Mouse (Mus musculus) ZHBTc4 (cell line): ENCODE measurements at regions not wholly inside any gene's neighbourhood (a gene's known extent, or its start where the extent isn't known, plus 50 kb on each side); places are given as distances from the start of the nearest gene placed in this dataset.

Experiments
- DNase-seq: peaks from one replicate; pipeline ENCODE4 v3.0.0-alpha.2; 2011; ENCODE audit warnings: low read depth, low spot score

- no peak for DNase-seq
Measured at GRCm38 (mm10) chr11:28782486-28782885, 70.5 kb upstream of the Efemp1 start.

DNA sequence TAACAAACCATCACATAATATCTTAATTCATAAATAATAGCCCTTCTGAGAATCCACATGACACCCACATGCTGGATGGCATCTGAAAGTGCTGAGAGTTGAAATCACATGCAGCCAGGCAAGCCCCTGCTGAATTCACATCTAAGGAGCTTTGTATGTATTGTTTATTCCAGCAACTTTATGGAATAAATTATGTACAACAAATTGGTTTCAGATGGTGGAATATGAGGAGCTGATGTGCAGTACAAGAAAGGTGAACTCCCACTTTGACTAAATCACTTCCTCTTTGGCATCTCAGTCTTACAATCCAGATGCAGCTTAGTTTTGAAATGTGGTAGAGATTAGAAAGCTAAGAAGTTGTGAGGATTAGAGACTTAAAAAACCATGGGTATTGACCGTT lies 82.2 kb upstream of the Efemp1 start:
- DNase-seq: no peak

- no peak for DNase-seq
Measured at GRCm38 (mm10) chr11:28760751-28761150, 92.3 kb upstream of the Efemp1 start.

DNA sequence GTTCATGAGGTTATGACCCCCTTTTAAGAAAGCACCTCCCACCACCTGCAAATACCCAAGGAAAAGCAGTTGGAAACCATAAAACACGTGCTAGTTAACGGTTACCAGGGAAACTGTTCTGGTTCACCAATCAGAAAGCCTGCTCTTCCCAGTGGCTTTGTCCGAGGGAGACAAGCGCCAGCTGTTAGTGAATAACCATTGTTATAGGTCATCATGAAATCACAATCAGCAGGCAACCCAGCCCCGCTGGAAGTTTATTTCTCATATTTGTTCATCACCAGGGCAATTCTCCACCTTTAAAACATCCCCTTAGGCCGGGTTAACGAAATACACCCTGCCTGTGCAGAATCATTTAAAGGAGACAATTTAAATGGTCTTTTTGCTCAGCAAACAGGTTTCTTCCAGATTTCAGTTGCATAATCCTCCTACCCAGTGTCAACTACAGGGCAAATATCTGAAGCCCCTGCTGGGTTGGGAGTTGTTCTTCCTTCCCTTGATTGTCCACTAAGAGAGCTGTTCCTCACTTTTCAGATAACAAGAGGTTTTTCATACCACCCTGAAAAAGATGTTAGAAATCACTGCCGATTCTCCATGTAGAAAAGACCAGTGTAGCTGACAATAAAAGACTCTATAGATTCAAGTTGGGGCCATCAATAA lies 117.9 kb upstream of the Efemp1 start:
- DNase-seq: peak; percentile 47

GRCm38 (mm10) chr11:28734581-28734931 lies 118.4 kb upstream of the Efemp1 start:
- DNase-seq: no peak

- no peak for DNase-seq
Measured at GRCm38 (mm10) chr11:28733877-28734580, 119.0 kb upstream of the Efemp1 start.

GRCm38 (mm10) chr11:28730140-28730539 lies 122.9 kb upstream of the Efemp1 start:
- DNase-seq: no peak

GRCm38 (mm10) chr11:28709511-28709910 lies 125.4 kb upstream of the Ccdc85a start:
- no peak for DNase-seq

DNA sequence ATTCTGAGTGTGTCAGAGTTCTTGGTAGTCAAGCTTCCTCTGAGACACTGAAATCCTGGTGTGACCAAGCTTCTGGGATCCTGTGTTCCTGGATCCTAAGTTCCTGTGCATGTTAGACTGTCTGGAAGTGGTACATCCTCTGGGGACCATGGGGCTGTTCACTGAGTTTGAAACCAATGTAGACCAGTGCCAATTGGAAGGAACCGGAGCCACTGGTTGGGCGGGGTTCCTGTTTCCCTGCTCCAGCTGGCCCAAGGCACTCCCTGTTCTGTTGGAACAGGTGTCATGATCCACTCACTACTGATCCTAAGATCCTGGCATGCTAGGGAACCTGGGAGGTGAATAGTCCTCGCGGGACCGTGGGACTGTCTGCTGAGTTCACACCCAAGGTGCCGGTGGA lies 124.3 kb upstream of the Ccdc85a start:
- DNase-seq: no peak

DNA sequence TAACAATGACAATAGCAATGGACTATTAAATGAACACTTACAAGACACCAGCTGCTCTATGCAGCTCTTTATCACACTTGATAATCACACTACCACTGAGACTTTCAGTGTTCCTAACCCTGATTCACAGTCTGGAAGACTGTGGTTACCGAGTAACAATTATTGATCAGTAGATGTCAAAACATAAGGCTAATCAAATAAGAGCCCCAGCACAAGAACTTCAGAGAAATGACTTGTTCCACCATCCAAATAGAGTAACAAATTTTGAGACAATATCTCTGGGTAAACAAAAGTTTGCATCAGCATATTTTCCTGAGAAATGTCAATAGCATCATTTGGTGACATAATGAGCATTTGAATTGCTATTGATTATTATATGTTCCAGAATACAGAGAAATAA lies 118.3 kb upstream of the Ccdc85a start:
- DNase-seq: no peak

GRCm38 (mm10) chr11:28701379-28701778 lies 117.3 kb upstream of the Ccdc85a start:
- DNase-seq: no peak

DNA sequence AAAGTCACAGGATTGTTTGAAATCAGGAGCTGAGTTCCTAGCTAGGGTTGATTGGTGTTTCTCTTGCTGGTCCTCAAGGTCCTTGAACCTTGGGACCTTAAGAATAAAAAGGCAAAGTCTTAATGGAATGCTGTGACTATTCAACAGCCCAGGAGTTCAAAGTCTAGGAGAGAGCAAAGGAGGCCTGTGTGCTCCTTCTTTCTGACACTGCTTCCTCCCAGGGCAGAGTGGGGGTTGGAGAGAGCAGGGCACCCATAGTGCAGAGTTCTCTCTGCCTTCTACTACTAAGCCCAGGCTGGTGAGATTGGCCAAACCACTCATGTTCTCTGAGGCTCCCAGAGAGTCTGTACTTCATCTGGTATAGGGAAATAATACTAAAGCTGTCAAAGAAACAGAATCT lies 115.6 kb upstream of the Ccdc85a start:
- no peak for DNase-seq

DNA sequence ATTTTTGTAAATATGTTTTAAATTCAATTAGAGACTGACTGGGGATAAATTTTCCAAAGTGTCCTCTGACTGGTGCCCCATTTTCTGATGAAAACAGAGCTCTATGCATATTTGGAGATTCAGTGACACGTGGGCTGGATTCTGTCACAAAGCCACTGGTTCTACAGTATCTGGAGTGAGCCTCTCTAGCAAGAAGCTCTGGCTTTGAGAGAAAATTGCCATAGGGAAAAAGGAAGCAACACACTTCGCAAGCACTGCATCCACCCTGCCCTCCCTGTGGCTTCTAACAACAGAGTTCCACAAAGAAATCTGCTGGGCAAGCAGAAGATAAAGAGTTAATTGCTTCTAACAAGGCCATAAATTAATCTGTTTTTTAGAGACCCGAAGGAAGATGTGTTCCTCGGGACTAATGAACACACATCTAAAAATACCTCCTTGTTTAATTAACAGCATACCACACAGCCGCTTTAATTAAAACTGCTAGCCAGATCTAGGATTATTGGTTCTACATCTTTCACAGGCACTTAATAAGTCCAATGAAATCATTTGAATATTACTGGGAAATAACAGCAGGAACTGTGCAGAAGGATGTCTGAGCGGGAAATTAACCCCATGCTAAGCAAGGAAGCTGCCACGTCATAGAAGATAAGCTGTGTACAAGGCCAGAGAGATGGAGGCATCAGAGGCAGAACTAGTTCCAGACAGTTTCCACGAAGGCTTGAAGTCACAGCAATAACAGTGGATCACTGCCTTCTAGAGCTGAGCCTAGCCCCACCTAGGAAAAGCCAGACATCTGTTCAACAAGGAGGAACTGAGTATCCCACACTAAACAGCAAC lies 113.7 kb upstream of the Ccdc85a start:
- DNase-seq: no peak

DNA sequence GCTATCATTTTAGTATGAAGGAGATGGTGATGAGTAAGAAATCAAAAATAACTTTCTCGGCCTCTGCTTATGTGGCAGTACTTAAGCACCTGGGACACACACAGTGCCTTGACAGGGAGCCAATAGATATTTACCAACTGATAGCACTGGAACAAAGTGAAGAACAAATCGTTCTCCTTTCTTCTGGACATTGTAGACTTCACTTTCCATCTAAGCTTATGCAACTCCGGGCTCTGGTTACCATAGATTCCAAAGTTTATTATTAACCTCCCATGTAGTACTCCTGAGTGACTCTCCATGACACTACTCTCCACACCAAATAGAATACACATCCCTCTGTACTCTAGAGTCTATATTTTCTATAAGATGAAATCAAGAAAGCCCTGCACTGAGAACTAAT lies 110.9 kb upstream of the Ccdc85a start:
- no peak for DNase-seq

GRCm38 (mm10) chr11:28693303-28693702 lies 109.2 kb upstream of the Ccdc85a start:
- no peak for DNase-seq

- no peak for DNase-seq
Measured at GRCm38 (mm10) chr11:28692263-28693194, 108.4 kb upstream of the Ccdc85a start.

- no peak for DNase-seq
Measured at GRCm38 (mm10) chr11:28688436-28688835, 104.3 kb upstream of the Ccdc85a start.

GRCm38 (mm10) chr11:28685407-28685806 lies 101.3 kb upstream of the Ccdc85a start:
- no peak for DNase-seq

- no peak for DNase-seq
Measured at GRCm38 (mm10) chr11:28681311-28681710, 97.2 kb upstream of the Ccdc85a start.

DNA sequence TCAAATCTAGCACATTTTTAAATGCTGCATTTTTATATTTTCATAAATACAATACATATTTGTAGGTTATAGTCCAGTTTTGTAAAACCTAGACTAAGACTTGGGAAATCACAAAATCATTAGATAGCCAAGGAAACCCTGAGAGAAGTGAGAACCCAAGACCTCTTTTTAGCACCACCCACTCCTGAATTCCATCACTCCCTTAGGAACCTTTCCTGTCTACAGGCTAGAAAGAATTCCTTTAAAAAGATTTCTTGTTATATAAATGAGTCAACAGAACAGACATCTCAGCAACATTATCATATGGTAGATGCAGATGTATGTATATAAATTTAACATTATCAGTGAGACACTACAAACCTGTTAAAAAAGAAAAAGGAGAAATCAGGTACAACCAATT lies 86.6 kb upstream of the Ccdc85a start:
- DNase-seq: no peak

DNA sequence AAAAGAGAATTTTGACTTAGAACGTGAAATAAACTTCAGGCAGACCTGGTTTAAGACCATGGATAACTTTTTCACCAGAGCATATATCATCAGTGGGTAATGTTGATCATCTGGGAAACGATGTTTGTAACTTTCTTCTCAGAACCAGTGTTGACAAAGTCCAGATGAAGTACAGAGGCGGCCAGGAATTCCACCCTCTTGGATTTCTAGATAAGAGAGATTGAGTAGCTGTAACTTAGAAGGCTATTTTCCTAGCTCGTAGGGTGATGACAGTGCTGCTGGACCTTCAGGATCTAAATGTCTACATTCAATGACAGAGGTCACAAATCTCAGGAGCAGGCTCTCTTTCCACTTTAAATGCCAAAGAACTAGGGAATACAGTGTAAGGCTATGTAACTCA lies 85.2 kb upstream of the Ccdc85a start:
- DNase-seq: no peak

GRCm38 (mm10) chr11:28660377-28660776 lies 76.3 kb upstream of the Ccdc85a start:
- DNase-seq: no peak
